Mouse (Mus musculus) lung, postnatal 14 days (tissue): ENCODE measurements around the gene Ifnz.
"Not testable (repeated sequence)": the region's sequence is repeated elsewhere in the genome, so short reads cannot be mapped to it uniquely, and the experiment has no call there.

Source experiments
- DNase-seq: peaks from one replicate; pipeline ENCODE4 v3.0.0; 2021

Ifnz gene

GRCm38 (mm10) chr4:88788402-88788801, 6.5 kb downstream of the Ifnz start, which contains the start of gene Gm13277:
TSS of gene Gm13277 (plus strand) at chr4:88788632.
- DNase-seq = peak; percentile 67

DNA sequence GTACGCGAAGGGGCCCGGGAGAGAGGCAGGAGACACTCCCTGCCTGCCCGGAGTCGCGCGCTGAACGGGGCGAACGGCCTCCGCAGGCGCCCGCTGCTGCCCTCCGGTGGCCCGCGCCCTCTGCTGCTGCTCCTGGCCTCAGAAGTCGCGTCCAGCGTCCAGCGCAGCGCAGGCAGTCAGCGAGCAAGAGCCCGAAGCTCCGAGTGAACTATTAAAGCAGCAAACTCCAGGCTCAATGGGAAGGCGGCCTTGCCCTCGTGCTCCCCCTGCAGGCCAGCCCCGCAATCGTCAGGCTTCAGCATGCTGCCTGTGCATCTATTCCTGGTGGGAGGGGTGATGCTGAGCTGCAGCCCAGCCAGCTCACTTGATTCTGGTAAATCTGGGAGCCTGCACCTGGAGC, 9.3 kb downstream of the Ifnz start, which contains the start of gene Gm13278:
TSS of gene Gm13278 (plus strand) at position 301 of the 400 bp plus-strand sequence.
- not testable (repeated sequence) for DNase-seq

- DNase-seq = peak; percentile 42
Observed at GRCm38 (mm10) chr4:88793936-88794675, 12.2 kb downstream of the Ifnz start, which contains the start of gene Gm13275. TSS of gene Gm13275 (plus strand) at chr4:88794487.

GRCm38 (mm10) chr4:88797097-88797496, 15.2 kb downstream of the Ifnz start, which contains the start of gene Gm13279:
TSS of gene Gm13279 (plus strand) at chr4:88797397.
- DNase-seq = not testable (repeated sequence)

DNA sequence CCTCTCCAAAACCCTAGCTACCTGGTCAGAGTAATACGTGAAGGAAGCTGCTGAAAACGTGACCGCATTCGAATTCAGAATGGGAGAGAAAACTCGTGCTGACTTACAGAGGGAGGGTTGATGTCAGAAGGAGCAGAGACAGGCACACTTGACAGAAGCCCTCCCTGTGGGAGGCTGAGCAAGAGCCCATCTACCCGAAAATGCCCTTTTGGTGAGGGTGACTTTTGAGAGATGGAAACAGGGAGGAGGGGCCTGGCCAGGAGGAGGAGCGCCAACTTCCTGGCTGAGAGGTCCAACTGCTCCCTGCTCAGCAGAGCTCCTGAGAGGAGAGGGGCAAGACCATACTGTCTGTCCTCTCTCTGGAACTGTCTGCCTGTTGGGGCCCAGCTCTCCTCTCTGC, 17.4 kb downstream of the Ifnz start, which contains the start of gene Gm13285:
TSS of gene Gm13285 (plus strand) at position 301 of the 400 bp plus-strand sequence.
- not testable (repeated sequence) for DNase-seq

GRCm38 (mm10) chr4:88802954-88803353, 21.0 kb downstream of the Ifnz start, which contains the start of gene Gm13287:
TSS of gene Gm13287 (plus strand) at chr4:88803254.
- not testable (repeated sequence) for DNase-seq

GRCm38 (mm10) chr4:88805231-88805630, 23.3 kb downstream of the Ifnz start, which contains the start of gene Gm13288:
TSS of gene Gm13288 (plus strand) at chr4:88805531.
- not testable (repeated sequence) for DNase-seq

DNA sequence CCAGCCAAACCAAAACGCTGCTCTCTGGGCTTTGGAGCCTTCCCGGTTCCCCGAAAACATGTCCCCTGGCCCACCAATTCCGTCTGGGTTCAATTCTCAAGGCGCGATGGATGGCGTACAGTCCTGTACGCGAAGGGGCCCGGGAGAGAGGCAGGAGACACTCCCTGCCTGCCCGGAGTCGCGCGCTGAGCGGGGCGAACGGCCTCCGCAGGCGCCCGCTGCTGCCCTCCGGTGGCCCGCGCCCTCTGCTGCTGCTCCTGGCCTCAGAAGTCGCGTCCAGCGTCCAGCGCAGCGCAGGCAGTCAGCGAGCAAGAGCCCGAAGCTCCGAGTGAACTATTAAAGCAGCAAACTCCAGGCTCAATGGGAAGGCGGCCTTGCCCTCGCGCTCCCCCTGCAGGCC, 23.8 kb downstream of the Ifnz start:
- DNase-seq = peak; percentile 34

- DNase-seq = no peak
Observed at GRCm38 (mm10) chr4:88815928-88816327, 34.0 kb downstream of the Ifnz start, which contains the start of gene Ifna7. TSS of gene Ifna7 (plus strand) at chr4:88816228.

- no peak for DNase-seq
Observed at GRCm38 (mm10) chr4:88819659-88820058, 37.7 kb downstream of the Ifnz start, which contains the start of gene Ifna11. TSS of gene Ifna11 (plus strand) at chr4:88819959.

GRCm38 (mm10) chr4:88822995-88823394, 41.1 kb downstream of the Ifnz start:
- DNase-seq = no peak

- DNase-seq = not testable (repeated sequence)
Observed at GRCm38 (mm10) chr4:88827116-88827515, 45.2 kb downstream of the Ifnz start, which contains the start of gene Ifna6. TSS of gene Ifna6 (plus strand) at chr4:88827416.

GRCm38 (mm10) chr4:88830523-88830922, 48.6 kb downstream of the Ifnz start:
- DNase-seq = peak; percentile 22
